Mouse (Mus musculus): ENCODE results near the gene Bscl2.

The Bscl2 gene

GRCm38 (mm10) chr19:8837251-8837791 lies at the start of gene Bscl2:
Gene Bscl2 (plus strand): TSS chr19:8837467.
- peak; percentile 89 for DNase-seq

GRCm38 (mm10) chr19:8788521-8788920 lies 48.7 kb upstream of the Bscl2 start:
- no peak for DNase-seq

- DNase-seq: peak; percentile 19
Observed at GRCm38 (mm10) chr19:8789171-8789570, 48.1 kb upstream of the Bscl2 start.

- DNase-seq: peak; percentile 33
Observed at GRCm38 (mm10) chr19:8790171-8790570, 47.1 kb upstream of the Bscl2 start.

GRCm38 (mm10) chr19:8798264-8798946 lies 38.9 kb upstream of the Bscl2 start, which contains the start of gene Polr2g:
Gene Polr2g (minus strand): TSS chr19:8798577.
- DNase-seq: peak; percentile 93

- no peak for DNase-seq
Observed at GRCm38 (mm10) chr19:8798947-8799315, 38.3 kb upstream of the Bscl2 start.

GRCm38 (mm10) chr19:8802130-8802821 lies 35.0 kb upstream of the Bscl2 start, which contains the start of gene Zbtb3:
Gene Zbtb3 (plus strand): TSS chr19:8802555.
- DNase-seq: peak; percentile 98

- DNase-seq: no peak
Observed at GRCm38 (mm10) chr19:8803204-8803780, 34.0 kb upstream of the Bscl2 start.

- DNase-seq: no peak
Observed at GRCm38 (mm10) chr19:8803879-8804660, 33.2 kb upstream of the Bscl2 start.

- DNase-seq: no peak
Observed at GRCm38 (mm10) chr19:8806810-8807209, 30.5 kb upstream of the Bscl2 start.

GRCm38 (mm10) chr19:8815812-8816211 lies 21.5 kb upstream of the Bscl2 start:
- DNase-seq: no peak

- no peak for DNase-seq
Observed at GRCm38 (mm10) chr19:8817001-8817400, 20.3 kb upstream of the Bscl2 start.

- DNase-seq: no peak
Observed at GRCm38 (mm10) chr19:8818301-8818798, 18.9 kb upstream of the Bscl2 start.

GRCm38 (mm10) chr19:8818801-8819595 lies 18.3 kb upstream of the Bscl2 start, which contains the start of gene Ttc9c:
Gene Ttc9c (minus strand): TSS chr19:8819333.
- DNase-seq: peak; percentile 99

- DNase-seq: peak; percentile 99
Observed at GRCm38 (mm10) chr19:8819596-8820423, 17.5 kb upstream of the Bscl2 start, which contains the start of gene Hnrnpul2. Gene Hnrnpul2 (plus strand): TSS chr19:8820010.

- DNase-seq: no peak
Observed at GRCm38 (mm10) chr19:8820424-8820956, 16.8 kb upstream of the Bscl2 start.

- no peak for DNase-seq
Observed at GRCm38 (mm10) chr19:8821146-8821545, 16.1 kb upstream of the Bscl2 start.

GRCm38 (mm10) chr19:8822696-8823095 lies 14.6 kb upstream of the Bscl2 start:
- DNase-seq: no peak

- DNase-seq: no peak
Observed at GRCm38 (mm10) chr19:8829660-8830059, 7.6 kb upstream of the Bscl2 start, which contains the start of gene AC129217.1. Gene AC129217.1 (plus strand): TSS chr19:8829773.

GRCm38 (mm10) chr19:8830664-8831063 lies 6.6 kb upstream of the Bscl2 start:
- no peak for DNase-seq
